In the genomic region with DNA sequence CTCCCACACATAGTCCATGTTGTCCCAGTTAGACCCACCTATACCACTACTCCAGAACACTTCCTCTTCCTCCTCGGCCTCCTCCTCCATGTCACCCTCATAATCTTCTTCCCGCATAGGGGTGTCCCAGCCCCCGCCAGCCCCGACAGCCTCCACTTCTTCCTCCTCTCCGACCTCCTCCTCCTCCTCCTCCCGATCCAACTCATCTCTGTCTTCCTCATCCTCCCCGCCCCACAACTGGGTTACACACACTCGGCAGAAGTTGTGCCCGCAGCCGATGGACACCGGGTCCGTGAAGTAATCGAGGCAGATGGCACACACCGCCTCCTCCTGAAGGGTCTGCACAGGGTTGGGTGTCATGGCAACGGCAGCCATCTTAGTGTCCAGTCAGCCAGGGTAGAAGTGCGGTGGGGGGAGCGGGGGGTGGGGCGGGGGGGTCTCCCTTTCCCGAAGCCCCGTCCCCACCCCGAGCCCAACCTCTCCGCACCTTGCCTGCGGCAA, we compare ENCODE assay signal across 7 mouse cellular contexts. TPM values are rescaled to one million over a fixed set of nuclear protein-coding genes. Genes with fewer than 3 reads are reported as not detected.
A peak's percentile ranks its signal among the peaks of the same experiment; 100 is the strongest.
DNase-seq lines count a peak whose midpoint lies in the region; ATAC-seq and TF ChIP-seq lines count a peak whose summit lies in the region.

No protein-coding gene starts in this region.

- no peak for TF ChIP-seq POLR2A in ES-Bruce4 (IDR thresholded peaks at IDR 0.05; ENCODE audit: insufficient read depth, low read length)

- H3K4me1 ChIP-seq in ES-Bruce4 (ENCODE audit: control insufficient read depth, insufficient read depth, low read length), result peaks cover 2% of the 10 kb centered on the region
- peaks cover 13% of the 10 kb centered on the region; the same call in 1 of the 2 replicates for H3K4me1 ChIP-seq in embryonic facial prominence, embryonic 12.5 days

- H3K36me3 ChIP-seq in ES-Bruce4 (ENCODE audit: control insufficient read depth, insufficient read depth, low read length, poor library complexity, severe bottlenecking), result peaks cover 25% of the 10 kb centered on the region
- peaks cover 18% of the 10 kb centered on the region for H3K36me3 ChIP-seq in embryonic facial prominence, embryonic 12.5 days

- no peak overlapping the region for H3K27ac ChIP-seq in ES-Bruce4 (ENCODE audit: insufficient read depth, low read length)
- H3K27ac ChIP-seq in embryonic facial prominence, embryonic 12.5 days, result peak overlapping the region; percentile 92

- TF ChIP-seq CTCF in ES-Bruce4 (IDR thresholded peaks at IDR 0.05; ENCODE audit: low read depth, low read length), result no peak

- no peaks in the 10 kb centered on the region for H3K27me3 ChIP-seq in ES-Bruce4 (ENCODE audit: control insufficient read depth, insufficient read depth, low read length, poor library complexity, severe bottlenecking)
- H3K27me3 ChIP-seq in embryonic facial prominence, embryonic 12.5 days, result no peaks in the 10 kb centered on the region

- H3K9ac ChIP-seq in ES-Bruce4 (ENCODE audit: low read depth, poor library complexity, severe bottlenecking), result peak overlapping the region; percentile 35
- H3K9ac ChIP-seq in embryonic facial prominence, embryonic 12.5 days, result peak overlapping the region; percentile 85

- no peak for TF ChIP-seq EP300 in ES-Bruce4 (IDR thresholded peaks at IDR 0.05; ENCODE audit: insufficient read depth, low read depth, low read length)

- DNase-seq in 416B (ENCODE audit: low read depth), result peak; percentile 57
- peak; percentile 38 to 44 for DNase-seq in heart, postnatal 36 days
- DNase-seq in layer of hippocampus, postnatal 10 days (ENCODE audit: low spot score in 2 of 2), result peak; percentile 59 to 62
- DNase-seq in lung, postnatal 36 days, result peak; percentile 56
- DNase-seq in right cerebral cortex, postnatal 10 days (ENCODE audit: low spot score in 2 of 2), result peak; percentile 73 to 87

- peak overlapping the region; percentile 89 for H3K4me2 ChIP-seq in embryonic facial prominence, embryonic 12.5 days (replicated peaks)

- H3K4me3 ChIP-seq in ES-Bruce4 (ENCODE audit: low read depth, low read length), result peak overlapping the region; percentile 98
- peak overlapping the region; percentile 86 for H3K4me3 ChIP-seq in embryonic facial prominence, embryonic 12.5 days

- 5% methylated on average over 16 of the region's 23 CpGs for WGBS in embryonic facial prominence, embryonic 12.5 days

- intact Hi-C loops in heart, postnatal 36 days (cut with DNase I), result loop anchor here (1.0 kb wide), 1 partner anchor 16 kb away; a partner anchor contains a TSS

- no peaks in the 10 kb centered on the region for H3K9me3 ChIP-seq in ES-Bruce4 (replicated peaks; ENCODE audit: control insufficient read depth, insufficient read depth, low read length, poor library complexity, severe bottlenecking)
- no peaks in the 10 kb centered on the region for H3K9me3 ChIP-seq in embryonic facial prominence, embryonic 12.5 days

- peak; percentile 35 for ATAC-seq in embryonic facial prominence, embryonic 12.5 days (ENCODE audit: insufficient number of reproducible peaks, insufficient read depth, low FRiP score, low TSS enrichment)

RNA-seq across cellular contexts. Expression of a gene that starts 0.8 kb away (rescaled TPM):
- polyA plus RNA-seq in ES-Bruce4 (2011; ENCODE audit: insufficient read depth, insufficient read length, low read depth, missing spikeins), result 29.6 and 32.2 TPM in 2 replicates
- polyA plus RNA-seq in embryonic facial prominence, embryonic 12.5 days (2016; fragmentation: Nextera tagmentation; extraction: Ambion mirVana), result 6.7 and 7.1 TPM in 2 replicates
- total RNA-seq in heart, postnatal 36 days (2021), result 10 to 100 TPM; 21.0 to 22.7 TPM
- 10 to 100 TPM; 44.1 to 58.1 TPM for total RNA-seq in layer of hippocampus, postnatal 10 days (2021)

RNA-seq across cellular contexts. Expression of a gene that starts 9.6 kb away (rescaled TPM):
- polyA plus RNA-seq in ES-Bruce4 (2011; ENCODE audit: insufficient read depth, insufficient read length, low read depth, missing spikeins), result 8.1 and 8.7 TPM in 2 replicates
- 0.65 and 1.5 TPM in 2 replicates for polyA plus RNA-seq in embryonic facial prominence, embryonic 12.5 days (2016; fragmentation: Nextera tagmentation; extraction: Ambion mirVana)
- 10 to 100 TPM; 17.8 to 26.2 TPM for total RNA-seq in heart, postnatal 36 days (2021)
- total RNA-seq in layer of hippocampus, postnatal 10 days (2021), result 1 to 10 TPM; 4.9 to 5.6 TPM

RNA-seq across cellular contexts. Expression of a gene that starts 10.1 kb away (rescaled TPM):
- 88.5 and 95.4 TPM in 2 replicates for polyA plus RNA-seq in ES-Bruce4 (2011; ENCODE audit: insufficient read depth, insufficient read length, low read depth, missing spikeins)
- polyA plus RNA-seq in embryonic facial prominence, embryonic 12.5 days (2016; fragmentation: Nextera tagmentation; extraction: Ambion mirVana), result 6.9 and 7.0 TPM in 2 replicates
- 1 to 10 TPM; 3.5 to 3.9 TPM for total RNA-seq in heart, postnatal 36 days (2021)
- total RNA-seq in layer of hippocampus, postnatal 10 days (2021), result 1 to 10 TPM in 1 of 2 experiments, under 1 TPM in 1; 0.98 to 1.4 TPM

RNA-seq across cellular contexts. Expression of a gene that starts 16.2 kb away (rescaled TPM):
- polyA plus RNA-seq in ES-Bruce4 (2011; ENCODE audit: insufficient read depth, insufficient read length, low read depth, missing spikeins), result 2,044 and 2,161 TPM in 2 replicates
- polyA plus RNA-seq in embryonic facial prominence, embryonic 12.5 days (2016; fragmentation: Nextera tagmentation; extraction: Ambion mirVana), result 660 and 665 TPM in 2 replicates
- total RNA-seq in heart, postnatal 36 days (2021), result 100 to 1,000 TPM; 385 to 411 TPM
- total RNA-seq in layer of hippocampus, postnatal 10 days (2021), result 100 to 1,000 TPM; 336 to 363 TPM

RNA-seq across cellular contexts. Expression of a gene that starts 55.2 kb away (rescaled TPM):
- polyA plus RNA-seq in ES-Bruce4 (2011; ENCODE audit: insufficient read depth, insufficient read length, low read depth, missing spikeins), result 18.5 and 20.1 TPM in 2 replicates
- 3.4 and 3.5 TPM in 2 replicates for polyA plus RNA-seq in embryonic facial prominence, embryonic 12.5 days (2016; fragmentation: Nextera tagmentation; extraction: Ambion mirVana)
- 10 to 100 TPM; 12.5 to 13.5 TPM for total RNA-seq in heart, postnatal 36 days (2021)
- total RNA-seq in layer of hippocampus, postnatal 10 days (2021), result 1 to 10 TPM; 3.3 TPM
